Mouse (Mus musculus): ENCODE data around the gene Tmem132a.

DNA sequence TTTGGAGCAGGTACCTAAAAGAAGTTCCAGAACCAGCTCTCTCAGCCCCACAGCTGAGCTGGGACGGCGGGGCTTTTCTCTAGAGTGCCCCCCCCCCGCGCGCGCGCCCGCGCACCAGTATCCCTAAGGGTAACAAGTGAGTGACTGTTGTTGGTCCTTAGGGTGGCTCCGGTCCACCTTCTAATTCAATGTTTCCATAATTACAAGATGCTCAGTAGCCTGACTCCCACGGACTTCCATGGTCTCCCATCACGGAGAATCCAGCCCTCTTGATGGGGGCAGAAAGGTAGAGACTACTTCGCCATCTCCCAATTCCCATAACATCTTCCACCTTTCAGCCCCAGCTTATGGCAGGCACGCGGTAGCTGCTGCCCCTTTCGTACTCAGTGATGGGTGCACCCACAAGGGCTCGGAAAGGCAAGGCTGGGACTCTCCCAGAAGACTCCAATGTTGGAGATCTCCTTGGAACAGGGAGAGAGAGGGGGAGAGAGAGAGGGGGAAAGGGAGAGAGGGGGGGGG, 1.1 kb downstream of the Tmem132a start:
- TF ChIP-seq POLR2A (IDR thresholded peaks at IDR 0.05; ENCODE audit: extremely low read depth, insufficient read depth, low read length) (no peak), CTCF (IDR thresholded peaks at IDR 0.05; ENCODE audit: extremely low read depth, insufficient read depth, low read length) (no peak)
